Mouse (Mus musculus) layer of hippocampus, adult 8-10 months (tissue): Measurements from ENCODE around the gene H2-K1. TPM values are rescaled to one million over a fixed set of nuclear protein-coding genes. Genes with fewer than 3 reads are reported as not detected.
A peak's percentile ranks its signal among the peaks of the same experiment; 100 is the strongest.

ENCODE experiments used
- DNase-seq, 2 experiments: peaks; one replicate each; pipeline ENCODE4 v3.0.0; 2022; ENCODE audit warnings: low spot score in 2 of 2
- total RNA-seq, 4 experiments: library from RNA; stranded (reverse); gene quantifications; 2 replicates each; pipeline ENCODE4 v1.2.4; 2022

H2-K1 gene
- total RNA-seq = 100 to 1,000 TPM in 1 of 4 experiments, 10 to 100 TPM in 3; 29.6 to 138 (median 63.9) TPM

DNA sequence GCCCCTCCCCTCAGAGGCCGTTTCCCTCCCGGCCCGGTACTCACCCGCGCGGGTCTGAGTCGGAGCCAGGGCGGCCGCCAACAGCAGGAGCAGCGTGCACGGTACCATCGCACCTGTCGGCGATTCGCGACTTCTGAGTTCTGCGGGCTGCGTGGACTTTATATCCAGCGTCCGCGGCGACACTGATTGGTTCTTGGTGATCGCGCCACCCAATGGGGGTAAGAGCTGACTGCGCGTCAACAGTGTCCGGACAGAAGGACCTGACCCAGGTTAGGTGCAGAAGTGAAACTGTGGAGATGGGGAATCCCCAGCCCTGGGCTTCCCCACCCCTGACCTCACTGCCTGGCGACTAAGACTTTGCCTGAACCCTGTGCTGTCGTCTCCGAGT, at the start of gene H2-K1:
Gene H2-K1 (minus strand): TSS at position 198 of the 388 bp plus-strand sequence.
- DNase-seq = peak; percentile 64 to 75

- DNase-seq = no peak
These were observed 47.4 kb upstream of the H2-K1 start for GRCm38 (mm10) chr17:34047404-34048050.

DNA sequence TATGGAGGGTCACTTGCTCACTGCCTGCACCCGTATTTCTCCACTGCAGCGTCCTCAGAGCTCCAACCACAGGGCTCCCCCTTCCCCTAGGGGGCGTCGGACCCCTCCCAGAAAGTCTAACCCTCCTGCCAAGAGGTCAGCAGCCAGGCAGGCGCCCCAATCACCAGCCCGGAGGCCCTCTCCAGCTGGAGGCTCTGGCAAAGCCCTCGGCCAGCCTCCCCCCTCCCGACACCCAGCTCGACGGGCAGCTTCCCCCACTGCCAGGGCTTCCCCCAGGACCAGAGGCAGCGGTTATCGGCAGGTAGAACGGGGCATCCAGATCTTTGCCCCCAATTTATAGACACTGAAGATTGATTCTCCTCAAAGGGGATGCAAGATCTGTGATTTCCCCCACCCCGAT, 45.8 kb upstream of the H2-K1 start:
- no peak for DNase-seq

DNA sequence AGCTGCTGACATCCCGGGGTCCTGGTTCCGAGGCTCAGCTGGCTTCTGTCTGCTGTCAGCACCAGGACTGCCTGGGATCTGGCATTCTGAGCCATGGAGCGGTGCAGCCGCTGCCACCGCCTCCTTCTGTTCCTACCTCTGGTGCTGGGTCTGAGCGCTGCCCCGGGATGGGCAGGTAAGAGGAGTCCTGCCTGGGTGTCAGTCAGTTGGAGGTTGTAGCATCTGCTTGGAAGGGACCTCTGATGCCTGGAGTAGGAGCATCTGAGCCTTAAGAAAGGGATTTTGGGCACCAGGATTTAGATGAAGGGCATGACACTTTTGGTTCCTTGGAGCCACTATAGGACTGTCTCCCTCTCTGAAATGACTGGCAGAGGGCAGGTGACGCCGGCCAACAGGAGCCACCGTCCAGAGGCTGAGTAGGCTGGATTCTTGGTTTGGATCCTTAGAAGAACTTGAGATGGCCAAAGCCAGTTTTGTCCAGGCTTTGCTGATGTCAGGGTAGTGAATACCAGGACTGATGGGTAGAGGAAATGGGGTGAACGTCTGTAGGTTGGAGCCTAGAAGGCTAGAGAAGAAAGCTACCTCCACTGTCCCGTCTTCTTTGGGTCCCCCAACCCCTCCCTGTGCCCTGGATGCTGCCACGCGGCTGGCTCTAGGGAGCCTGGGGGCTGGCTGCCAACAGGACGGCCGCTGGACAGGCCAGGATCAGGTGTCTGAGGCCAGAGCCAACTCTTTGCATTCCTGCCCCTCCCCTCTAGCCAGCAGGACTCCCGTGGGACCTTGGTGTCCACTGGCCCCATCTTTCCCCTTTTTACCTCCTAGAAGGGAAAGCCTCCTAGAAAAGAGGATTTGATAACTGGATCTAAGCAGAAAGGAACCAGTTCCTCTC, 39.7 kb upstream of the H2-K1 start:
- peak in 1 of 2 experiments; percentile 30 for DNase-seq

- peak in 1 of 2 experiments; percentile 44 for DNase-seq
These were observed 38.9 kb upstream of the H2-K1 start, which contains the start of gene Col11a2 for GRCm38 (mm10) chr17:34038878-34039561. Gene Col11a2, plus strand, starts transcription at chr17:34039437.

GRCm38 (mm10) chr17:34038440-34038839, 38.3 kb upstream of the H2-K1 start:
- peak; percentile 69 to 75 for DNase-seq

DNA sequence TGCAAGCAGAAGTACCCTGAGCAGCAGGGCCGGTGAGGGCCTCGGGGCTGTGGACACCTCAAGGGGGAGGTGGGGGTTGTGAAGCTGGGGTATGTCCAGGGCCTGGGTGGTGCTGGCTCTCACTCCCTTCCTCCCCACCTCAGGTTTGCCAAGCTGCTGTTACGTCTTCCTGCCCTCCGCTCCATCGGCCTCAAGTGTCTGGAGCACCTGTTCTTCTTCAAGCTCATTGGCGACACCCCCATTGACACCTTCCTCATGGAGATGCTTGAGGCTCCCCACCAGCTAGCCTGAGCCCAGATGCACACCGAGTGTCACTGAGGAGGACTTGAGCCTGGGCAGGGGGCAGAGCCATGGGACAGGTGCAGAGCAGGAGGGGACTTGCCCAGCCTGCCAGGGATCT, 37.1 kb upstream of the H2-K1 start:
- DNase-seq = peak in 1 of 2 experiments; percentile 12

DNA sequence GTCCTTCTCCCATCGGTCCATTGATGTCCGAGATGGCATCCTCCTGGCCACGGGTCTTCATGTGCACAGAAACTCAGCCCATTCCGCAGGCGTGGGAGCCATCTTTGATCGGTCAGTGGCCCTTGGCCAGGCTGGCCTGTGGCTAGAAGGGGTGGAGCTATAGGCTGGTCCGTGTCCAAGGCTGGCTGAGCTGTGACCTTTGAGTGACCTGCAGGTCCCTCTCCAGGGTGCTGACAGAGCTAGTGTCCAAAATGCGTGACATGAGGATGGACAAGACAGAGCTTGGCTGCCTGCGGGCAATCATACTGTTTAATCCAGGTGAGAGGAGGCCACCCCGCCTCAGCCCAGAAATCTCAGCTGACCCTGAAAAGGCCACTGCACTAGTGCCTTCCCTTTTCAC, 36.5 kb upstream of the H2-K1 start:
- peak in 1 of 2 experiments; percentile 32 for DNase-seq

DNA sequence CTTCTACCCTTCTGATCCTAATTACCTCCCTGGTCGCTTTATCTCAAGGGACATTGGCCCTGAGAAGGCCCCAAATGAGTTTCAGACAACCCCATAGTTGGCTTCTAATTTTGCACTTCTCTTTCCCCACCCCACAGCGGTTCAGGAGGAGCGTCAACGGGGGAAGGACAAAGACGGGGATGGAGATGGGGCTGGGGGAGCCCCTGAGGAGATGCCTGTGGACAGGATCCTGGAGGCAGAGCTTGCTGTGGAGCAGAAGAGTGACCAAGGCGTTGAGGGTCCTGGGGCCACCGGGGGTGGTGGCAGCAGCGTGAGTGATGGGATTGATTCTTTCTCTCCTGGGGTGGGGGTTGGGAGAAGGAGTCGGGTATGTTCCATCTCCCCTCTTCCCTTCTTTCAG, 35.4 kb upstream of the H2-K1 start:
- no peak for DNase-seq

GRCm38 (mm10) chr17:34034064-34034463, 33.9 kb upstream of the H2-K1 start:
- peak; percentile 53 to 75 for DNase-seq

- no peak for DNase-seq
These were observed 33.3 kb upstream of the H2-K1 start for GRCm38 (mm10) chr17:34033441-34033840.

- peak in 1 of 2 experiments; percentile 31 for DNase-seq
These were observed 32.7 kb upstream of the H2-K1 start for GRCm38 (mm10) chr17:34032806-34033205.

DNA sequence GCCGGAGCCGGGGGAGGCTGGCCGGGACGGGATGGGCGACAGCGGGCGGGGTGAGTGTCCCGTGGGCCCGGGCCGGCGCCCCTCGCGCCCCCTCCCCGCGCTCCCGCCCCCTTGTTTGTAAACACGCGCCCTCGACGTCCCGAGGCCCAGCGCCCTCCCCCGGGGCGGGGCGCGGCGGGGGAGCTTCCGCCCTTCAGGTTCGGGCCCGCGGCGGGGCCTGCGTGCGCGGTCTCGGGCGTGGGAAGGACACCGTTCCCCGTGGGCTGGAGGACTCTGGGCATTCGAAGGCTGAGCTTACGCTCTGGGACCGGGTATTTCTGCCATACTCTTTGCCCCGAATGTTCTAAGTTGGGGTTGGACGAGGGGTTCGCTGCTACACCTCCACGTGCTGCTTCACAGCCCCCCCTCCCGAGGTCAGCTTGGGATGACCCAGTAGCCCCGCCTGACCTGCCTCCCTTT, 32.1 kb upstream of the H2-K1 start:
- peak in 1 of 2 experiments; percentile 61 for DNase-seq

DNA sequence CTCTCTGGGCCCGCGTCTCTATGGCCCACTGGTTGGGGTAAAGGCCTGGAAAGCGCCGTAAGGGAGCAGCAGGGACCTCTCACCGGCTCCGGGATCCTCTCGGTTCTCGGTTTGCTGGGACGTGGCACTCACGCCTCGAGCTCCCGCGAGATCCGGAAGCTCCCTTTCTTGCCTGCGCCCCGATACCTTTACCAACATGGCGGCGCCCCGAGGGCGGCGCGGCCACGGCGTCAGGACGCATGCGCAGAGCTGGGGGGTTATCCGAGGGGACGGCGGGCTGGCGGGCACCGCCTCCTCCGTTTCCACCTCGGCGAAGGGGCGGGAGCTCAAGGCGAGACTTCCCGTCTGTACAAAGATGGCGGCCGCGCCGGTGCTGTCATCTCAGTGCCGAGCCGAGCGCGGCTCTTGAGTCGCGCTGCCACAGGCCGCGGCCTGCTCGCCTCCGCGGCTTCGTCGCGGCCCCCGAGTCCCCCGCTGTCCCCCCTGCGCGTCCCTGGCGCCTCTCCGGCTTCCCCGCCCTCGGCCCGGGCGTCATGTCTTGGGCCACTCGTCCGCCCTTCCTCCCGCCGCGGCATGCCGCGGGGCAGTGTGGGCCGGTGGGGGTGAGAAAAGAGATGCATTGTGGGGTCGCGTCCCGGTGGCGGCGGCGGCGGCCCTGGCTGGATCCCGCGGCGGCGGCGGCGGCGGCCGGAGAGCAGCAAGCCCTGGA, 31.5 kb upstream of the H2-K1 start, which contains the start of the genes Slc39a7 and Rxrb:
Gene Slc39a7 (minus strand): TSS at position 218 of the 709 bp plus-strand sequence.
Gene Rxrb (plus strand): TSS at position 348 of the 709 bp plus-strand sequence.
- DNase-seq = peak; percentile 96 to 97

GRCm38 (mm10) chr17:34030861-34031326, 30.7 kb upstream of the H2-K1 start:
- DNase-seq = peak in 1 of 2 experiments; percentile 48

- peak in 1 of 2 experiments; percentile 30 for DNase-seq
These were observed 29.9 kb upstream of the H2-K1 start for GRCm38 (mm10) chr17:34029890-34030595.

- DNase-seq = peak in 1 of 2 experiments; percentile 19
These were observed 29.2 kb upstream of the H2-K1 start for GRCm38 (mm10) chr17:34029150-34029889.

GRCm38 (mm10) chr17:34028501-34029149, 28.5 kb upstream of the H2-K1 start:
- DNase-seq = no peak
